Mouse (Mus musculus) lung, embryonic 15.5 days (tissue): ENCODE results near the gene Chrna9. TPM values are rescaled to one million over a fixed set of nuclear protein-coding genes. Genes with fewer than 3 reads are reported as not detected.

Source experiments
- ATAC-seq: fragments of 200-750 bp; cut with Nextera tagmentation; 2 replicates; pipeline ENCODE4 v1.8.0; 2017; ENCODE audit warnings: moderate number of reproducible peaks, borderline replicate concordance; ENCODE audit not compliant: low FRiP score, low TSS enrichment; ENCODE audit errors: extremely low read depth
- H3K27ac ChIP-seq: fragments of 300-500 bp; sonication (generic); 2 replicates; pipeline ENCODE4 v1.5.1; 2015; ENCODE audit warnings: moderate library complexity, mild to moderate bottlenecking, inconsistent platforms
- H3K27me3 ChIP-seq: fragments of 300-500 bp; sonication (generic); 2 replicates; pipeline ENCODE4 v1.6.1; 2015; ENCODE audit warnings: inconsistent platforms
- H3K36me3 ChIP-seq: fragments of 300-500 bp; sonication (generic); 2 replicates; pipeline ENCODE4 v1.6.1; 2015; ENCODE audit warnings: inconsistent platforms
- H3K4me1 ChIP-seq: fragments of 300-500 bp; sonication (generic); 2 replicates; pipeline ENCODE4 v1.6.1; 2015; ENCODE audit warnings: inconsistent platforms
- H3K4me2 ChIP-seq: fragments of 300-500 bp; sonication (generic); 2 replicates; pipeline ENCODE4 v1.6.1; 2015; ENCODE audit warnings: inconsistent platforms, mild to moderate bottlenecking, moderate library complexity
- H3K4me3 ChIP-seq: fragments of 300-500 bp; sonication (generic); 2 replicates; pipeline ENCODE4 v1.5.1; 2015; ENCODE audit warnings: mild to moderate bottlenecking, inconsistent platforms
- H3K9ac ChIP-seq: fragments of 300-500 bp; sonication (generic); 2 replicates; pipeline ENCODE4 v1.6.1; 2015; ENCODE audit warnings: inconsistent platforms
- H3K9me3 ChIP-seq: fragments of 300-500 bp; sonication (generic); 2 replicates; pipeline ENCODE4 v1.6.1; 2016; ENCODE audit warnings: inconsistent platforms
- WGBS: fragments of 180-500 bp; shearing (Covaris S2); methylation state at CpG from one replicate; pipeline ENCODE4 v1.1.7; 2015; 5-methylcytosine and 5-hydroxymethylcytosine counted together
- polyA plus RNA-seq: library from polyadenylated mRNA; unstranded; fragments of >200 nt; fragmentation: Nextera tagmentation; extraction: Ambion mirVana; gene quantifications from 2 replicates; pipeline ENCODE4 v1.2.1, GENCODE M21; 2015

Chrna9 gene
- polyA plus RNA-seq, 1 experiment from 2014 or later, result 1.0 TPM

- Histone ChIP-seq H3K27me3 (no peaks in the 10 kb centered on the region), H3K9ac (no peak overlapping the region), H3K36me3 (no peaks in the 10 kb centered on the region; the same call in 1 of the 2 replicates), H3K9me3 (no peaks in the 10 kb centered on the region; the same call in 1 of the 2 replicates), H3K4me3 (no peak overlapping the region), H3K4me2 (no peak overlapping the region), H3K4me1 (peaks cover 3% of the 10 kb centered on the region), H3K27ac (no peak overlapping the region)
- 81% methylated on average over 9 of the region's 9 CpGs for WGBS
- ATAC-seq, result no peak
These were observed 31.9 kb upstream of the Chrna9 start for GRCm38 (mm10) chr5:65902811-65903210.

GRCm38 (mm10) chr5:65904476-65904875 lies 30.2 kb upstream of the Chrna9 start:
- H3K9ac ChIP-seq, result no peak overlapping the region
- ATAC-seq, result no peak
- 90% methylated on average over 4 of the region's 4 CpGs for WGBS
- no peak overlapping the region for H3K4me3 ChIP-seq
- H3K4me1 ChIP-seq, result peaks cover 3% of the 10 kb centered on the region
- H3K9me3 ChIP-seq, result no peaks in the 10 kb centered on the region; the same call in 1 of the 2 replicates
- H3K4me2 ChIP-seq, result no peak overlapping the region
- H3K36me3 ChIP-seq, result no peaks in the 10 kb centered on the region; the same call in 1 of the 2 replicates
- no peak overlapping the region for H3K27ac ChIP-seq
- H3K27me3 ChIP-seq, result no peaks in the 10 kb centered on the region

GRCm38 (mm10) chr5:65908751-65909150 lies 26.0 kb upstream of the Chrna9 start:
- H3K4me2 ChIP-seq, result no peak overlapping the region
- ATAC-seq, result no peak
- no peaks in the 10 kb centered on the region; the same call in 1 of the 2 replicates for H3K9me3 ChIP-seq
- H3K27ac ChIP-seq, result no peak overlapping the region
- H3K4me3 ChIP-seq, result no peak overlapping the region
- H3K36me3 ChIP-seq, result no peaks in the 10 kb centered on the region; the same call in 1 of the 2 replicates
- H3K4me1 ChIP-seq, result no peaks in the 10 kb centered on the region
- 61% methylated on average over 2 of the region's 2 CpGs for WGBS
- no peaks in the 10 kb centered on the region for H3K27me3 ChIP-seq
- no peak overlapping the region for H3K9ac ChIP-seq

- no peaks in the 10 kb centered on the region for H3K4me1 ChIP-seq
- H3K9me3 ChIP-seq, result no peaks in the 10 kb centered on the region; the same call in 1 of the 2 replicates
- no peak for ATAC-seq
- WGBS, result 74% methylated on average over 4 of the region's 4 CpGs
- H3K9ac ChIP-seq, result no peak overlapping the region
- no peak overlapping the region for H3K27ac ChIP-seq
- no peak overlapping the region for H3K4me2 ChIP-seq
- H3K36me3 ChIP-seq, result no peaks in the 10 kb centered on the region
- H3K4me3 ChIP-seq, result no peak overlapping the region
- no peaks in the 10 kb centered on the region for H3K27me3 ChIP-seq
These were observed 25.4 kb upstream of the Chrna9 start for GRCm38 (mm10) chr5:65909321-65909720.

GRCm38 (mm10) chr5:65910398-65910797 lies 24.3 kb upstream of the Chrna9 start:
- WGBS, result 62% methylated on average over 4 of the region's 4 CpGs
- Histone ChIP-seq H3K27me3 (no peaks in the 10 kb centered on the region), H3K9me3 (no peaks in the 10 kb centered on the region), H3K27ac (no peak overlapping the region), H3K4me3 (no peak overlapping the region), H3K9ac (no peak overlapping the region), H3K4me1 (no peaks in the 10 kb centered on the region), H3K36me3 (no peaks in the 10 kb centered on the region), H3K4me2 (no peak overlapping the region)
- no peak for ATAC-seq

- Histone ChIP-seq H3K27ac (no peak overlapping the region), H3K4me1 (no peaks in the 10 kb centered on the region), H3K9ac (no peak overlapping the region), H3K4me3 (no peak overlapping the region), H3K4me2 (no peak overlapping the region), H3K9me3 (no peaks in the 10 kb centered on the region), H3K36me3 (no peaks in the 10 kb centered on the region), H3K27me3 (no peaks in the 10 kb centered on the region)
- WGBS, result 64% methylated on average over 7 of the region's 7 CpGs
- no peak for ATAC-seq
These were observed 23.0 kb upstream of the Chrna9 start for GRCm38 (mm10) chr5:65911676-65912075.

- no peak for ATAC-seq
- Histone ChIP-seq H3K9ac (no peak overlapping the region), H3K4me3 (no peak overlapping the region), H3K27me3 (no peaks in the 10 kb centered on the region), H3K4me1 (no peaks in the 10 kb centered on the region), H3K36me3 (no peaks in the 10 kb centered on the region), H3K27ac (no peak overlapping the region), H3K4me2 (no peak overlapping the region), H3K9me3 (no peaks in the 10 kb centered on the region)
- 85% methylated on average over 5 of the region's 5 CpGs for WGBS
These were observed 22.5 kb upstream of the Chrna9 start for GRCm38 (mm10) chr5:65912201-65912600.

- Histone ChIP-seq H3K4me2 (no peak overlapping the region), H3K4me1 (no peaks in the 10 kb centered on the region), H3K27me3 (no peaks in the 10 kb centered on the region), H3K36me3 (no peaks in the 10 kb centered on the region), H3K4me3 (no peak overlapping the region), H3K9ac (no peak overlapping the region), H3K9me3 (no peaks in the 10 kb centered on the region), H3K27ac (no peak overlapping the region)
- ATAC-seq, result no peak
- WGBS, result 92% methylated on average over 9 of the region's 9 CpGs
These were observed 21.6 kb upstream of the Chrna9 start for GRCm38 (mm10) chr5:65913126-65913525.

GRCm38 (mm10) chr5:65914342-65914741 lies 20.4 kb upstream of the Chrna9 start:
- Histone ChIP-seq H3K27me3 (no peaks in the 10 kb centered on the region), H3K4me2 (no peak overlapping the region), H3K4me3 (no peak overlapping the region), H3K9ac (no peak overlapping the region), H3K36me3 (no peaks in the 10 kb centered on the region), H3K4me1 (peaks cover 3% of the 10 kb centered on the region; the same call in 1 of the 2 replicates), H3K27ac (no peak overlapping the region), H3K9me3 (no peaks in the 10 kb centered on the region)
- no peak for ATAC-seq
- WGBS, result 86% methylated on average over 7 of the region's 7 CpGs

GRCm38 (mm10) chr5:65916930-65917329 lies 17.8 kb upstream of the Chrna9 start:
- no peak for ATAC-seq
- WGBS, result 79% methylated on average over 5 of the region's 5 CpGs
- no peaks in the 10 kb centered on the region for H3K27me3 ChIP-seq

GRCm38 (mm10) chr5:65918601-65919000 lies 16.1 kb upstream of the Chrna9 start:
- no peak for ATAC-seq
- 67% methylated on average over 3 of the region's 3 CpGs for WGBS
- peaks cover 3% of the 10 kb centered on the region; the same call in 1 of the 2 replicates for H3K4me1 ChIP-seq

More at GRCm38 (mm10) chr5:65916930-65917329, 17.8 kb upstream of the Chrna9 start:
- Histone ChIP-seq H3K36me3 (no peaks in the 10 kb centered on the region), H3K4me2 (no peak overlapping the region), H3K9me3 (no peaks in the 10 kb centered on the region), H3K27ac (no peak overlapping the region), H3K4me1 (peaks cover 3% of the 10 kb centered on the region; the same call in 1 of the 2 replicates), H3K9ac (no peak overlapping the region), H3K4me3 (no peak overlapping the region)

GRCm38 (mm10) chr5:65919326-65919725 lies 15.4 kb upstream of the Chrna9 start:
- Histone ChIP-seq H3K27ac (no peak overlapping the region), H3K4me1 (peaks cover 3% of the 10 kb centered on the region; the same call in 1 of the 2 replicates), H3K27me3 (no peaks in the 10 kb centered on the region), H3K4me2 (no peak overlapping the region), H3K9me3 (no peaks in the 10 kb centered on the region), H3K36me3 (no peaks in the 10 kb centered on the region), H3K4me3 (no peak overlapping the region), H3K9ac (no peak overlapping the region)
- ATAC-seq, result no peak
- WGBS, result 76% methylated on average over 12 of the region's 12 CpGs

More at GRCm38 (mm10) chr5:65918601-65919000, 16.1 kb upstream of the Chrna9 start:
- H3K27me3 ChIP-seq, result no peaks in the 10 kb centered on the region
- no peak overlapping the region for H3K4me2 ChIP-seq
- H3K9me3 ChIP-seq, result no peaks in the 10 kb centered on the region
- no peaks in the 10 kb centered on the region for H3K36me3 ChIP-seq
- no peak overlapping the region for H3K27ac ChIP-seq
- H3K9ac ChIP-seq, result no peak overlapping the region
- no peak overlapping the region for H3K4me3 ChIP-seq

GRCm38 (mm10) chr5:65919904-65920303 lies 14.8 kb upstream of the Chrna9 start:
- H3K27ac ChIP-seq, result no peak overlapping the region
- 95% methylated on average over 3 of the region's 3 CpGs for WGBS
- no peak overlapping the region for H3K4me3 ChIP-seq
- no peaks in the 10 kb centered on the region for H3K27me3 ChIP-seq
- H3K9me3 ChIP-seq, result no peaks in the 10 kb centered on the region
- no peak for ATAC-seq
- H3K9ac ChIP-seq, result no peak overlapping the region
- peaks cover 3% of the 10 kb centered on the region; the same call in 1 of the 2 replicates for H3K4me1 ChIP-seq
- no peak overlapping the region for H3K4me2 ChIP-seq
- no peaks in the 10 kb centered on the region for H3K36me3 ChIP-seq
